Mouse (Mus musculus) ZHBTc4 (cell line): ENCODE results near the gene Ipo7.
A peak's percentile ranks its signal among the peaks of the same experiment; 100 is the strongest.
"Not testable (repeated sequence)": the region's sequence is repeated elsewhere in the genome, so short reads cannot be mapped to it uniquely, and the experiment has no call there.

Experiments
- DNase-seq: peaks from one replicate; pipeline ENCODE4 v3.0.0-alpha.2; 2011; ENCODE audit warnings: low read depth, low spot score

The Ipo7 gene

GRCm38 (mm10) chr7:110023553-110023952, 5.5 kb downstream of the Ipo7 start:
- DNase-seq = no peak

DNA sequence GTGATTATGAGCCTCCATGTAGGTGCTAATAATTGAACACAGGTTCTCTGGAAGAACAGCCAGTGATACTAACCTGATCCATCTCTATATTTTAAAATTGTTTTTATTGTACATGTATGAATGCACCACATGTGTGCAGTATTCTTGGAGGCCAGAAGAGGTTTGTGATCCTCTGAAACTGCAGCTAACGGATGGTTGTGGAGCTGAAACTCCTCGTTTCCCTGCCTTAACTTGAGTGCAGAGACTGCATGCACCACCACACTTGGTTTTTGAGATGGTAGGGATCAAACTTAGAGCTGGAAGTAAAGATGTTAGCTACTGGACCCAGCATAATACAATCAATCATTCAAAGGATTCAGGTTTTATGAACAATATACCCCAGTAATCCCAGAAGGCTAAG, 8.5 kb downstream of the Ipo7 start:
- DNase-seq = no peak

GRCm38 (mm10) chr7:110028826-110029225, 10.8 kb downstream of the Ipo7 start:
- DNase-seq = no peak

DNA sequence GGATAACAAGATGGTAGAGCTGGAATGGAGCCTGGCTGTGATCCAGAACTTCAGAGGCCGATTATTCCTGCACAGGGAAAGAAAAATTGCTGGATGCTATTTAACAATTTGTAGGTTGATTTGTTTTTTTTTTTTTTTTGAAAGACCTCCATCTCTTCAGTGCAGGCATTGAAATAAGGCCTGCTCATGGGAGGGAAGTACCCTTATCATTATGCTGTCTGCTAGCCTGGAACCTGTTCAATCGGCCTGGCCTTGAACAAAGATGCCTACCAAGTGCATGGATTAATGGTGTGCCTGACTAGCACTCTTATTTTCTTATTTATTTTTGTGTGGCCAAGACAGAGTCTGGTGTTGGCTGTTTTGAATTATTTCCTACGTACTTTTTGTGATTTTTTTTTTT, 12.3 kb downstream of the Ipo7 start:
- DNase-seq = no peak

GRCm38 (mm10) chr7:110057723-110058122, 39.6 kb downstream of the Ipo7 start:
- not testable (repeated sequence) for DNase-seq

GRCm38 (mm10) chr7:110059092-110059785, 41.2 kb downstream of the Ipo7 start:
- DNase-seq = peak; percentile 73

- peak; percentile 18 for DNase-seq
Observed at GRCm38 (mm10) chr7:110060106-110060668, 42.1 kb downstream of the Ipo7 start.

- no peak for DNase-seq
Observed at GRCm38 (mm10) chr7:110060669-110061198, 42.7 kb downstream of the Ipo7 start.

DNA sequence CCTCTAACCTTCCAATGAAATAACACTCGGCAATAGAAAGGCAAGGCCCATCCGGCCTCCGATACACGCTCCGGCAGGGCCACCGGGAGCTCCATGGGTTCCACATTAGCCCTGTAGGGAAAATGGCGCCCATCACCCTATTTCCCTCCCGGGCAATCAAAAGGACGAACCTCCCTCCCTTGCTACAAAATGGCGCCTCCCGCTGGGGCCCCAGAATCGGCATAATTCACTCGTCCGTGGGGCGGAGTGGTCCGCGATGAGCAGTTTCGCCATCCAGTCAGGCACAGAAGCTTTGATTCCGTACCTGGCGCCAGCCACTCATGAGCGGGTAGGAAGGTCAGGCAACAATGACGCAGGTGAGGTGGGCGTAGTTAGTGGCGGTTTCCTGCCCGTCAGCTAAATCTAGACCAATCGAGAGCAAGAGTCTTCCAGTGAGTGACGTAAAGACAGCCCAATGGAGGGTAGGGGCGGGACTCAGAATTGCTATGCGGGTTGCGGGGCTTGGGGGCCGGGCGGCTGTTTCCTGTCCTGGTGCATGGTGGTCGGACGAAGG, 43.2 kb downstream of the Ipo7 start, which contains the start of gene Zfp143:
Zfp143 (plus strand) TSS at position 19 of the 553 bp plus-strand sequence.
- peak; percentile 100 for DNase-seq

- DNase-seq = peak; percentile 93
Observed at GRCm38 (mm10) chr7:110061752-110062273, 43.7 kb downstream of the Ipo7 start.

DNA sequence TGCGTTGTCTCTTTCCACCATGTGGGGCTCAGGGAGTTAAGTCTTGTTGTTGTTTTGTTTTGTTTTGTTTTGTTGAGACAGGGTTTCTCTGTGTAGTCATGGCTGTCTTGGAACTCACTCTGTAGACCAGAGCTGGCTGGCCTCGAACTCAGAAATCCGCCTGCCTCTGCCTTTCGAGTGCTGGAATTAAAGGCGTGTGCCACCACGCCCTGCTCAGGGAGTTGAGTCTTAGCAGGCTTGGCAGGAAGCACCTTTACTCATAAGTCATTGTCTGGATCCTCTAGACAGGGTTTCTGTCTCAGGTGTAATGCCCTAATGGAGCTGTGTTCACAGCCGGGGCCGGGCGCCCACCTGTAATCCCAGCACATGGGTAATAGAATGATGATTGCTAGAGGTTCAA, 45.7 kb downstream of the Ipo7 start:
- peak; percentile 77 for DNase-seq

DNA sequence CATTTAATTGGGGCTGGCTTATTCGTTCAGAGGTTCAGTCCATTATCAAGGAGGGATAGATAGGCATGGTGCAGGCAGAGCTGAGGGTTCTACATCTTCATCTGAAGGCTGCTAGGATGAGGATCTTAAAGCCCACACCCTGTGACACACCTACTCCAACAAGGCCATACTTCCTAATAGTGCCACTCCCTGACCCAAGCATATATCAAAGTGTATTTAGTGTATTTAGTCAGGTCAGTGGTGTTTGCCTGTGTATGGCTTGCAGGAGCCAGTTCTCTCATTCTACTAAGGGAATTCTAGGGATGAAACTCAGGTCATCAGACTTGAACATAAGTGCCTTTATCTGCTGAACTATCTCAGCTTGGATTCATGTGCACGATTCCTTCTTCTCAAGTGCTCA, 51.0 kb downstream of the Ipo7 start:
- no peak for DNase-seq

DNA sequence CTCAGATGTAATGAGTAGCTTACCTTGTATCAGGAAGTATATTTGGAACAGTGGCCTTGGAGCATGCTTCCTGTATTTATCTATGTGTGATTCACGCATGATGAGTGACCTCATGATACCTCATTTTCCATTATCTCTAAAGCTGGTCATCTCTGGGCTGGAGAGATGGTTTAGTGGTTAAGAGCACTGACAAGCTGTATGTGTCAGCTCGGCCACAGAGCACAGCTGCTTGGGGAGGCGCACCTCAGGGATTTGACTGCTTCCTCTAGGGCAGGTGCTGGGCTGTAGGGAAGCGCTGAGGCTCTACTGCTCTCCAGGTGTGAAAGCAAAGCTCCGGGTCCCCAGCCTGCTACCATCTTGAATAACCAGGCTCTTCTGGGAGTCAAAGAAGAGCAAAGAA, 60.1 kb downstream of the Ipo7 start:
- no peak for DNase-seq

- DNase-seq = peak; percentile 87
Observed at GRCm38 (mm10) chr7:110083386-110084165, 65.5 kb downstream of the Ipo7 start.

- DNase-seq = no peak
Observed at GRCm38 (mm10) chr7:110085217-110085616, 67.1 kb downstream of the Ipo7 start.

- no peak for DNase-seq
Observed at GRCm38 (mm10) chr7:110087914-110088313, 69.8 kb downstream of the Ipo7 start.

DNA sequence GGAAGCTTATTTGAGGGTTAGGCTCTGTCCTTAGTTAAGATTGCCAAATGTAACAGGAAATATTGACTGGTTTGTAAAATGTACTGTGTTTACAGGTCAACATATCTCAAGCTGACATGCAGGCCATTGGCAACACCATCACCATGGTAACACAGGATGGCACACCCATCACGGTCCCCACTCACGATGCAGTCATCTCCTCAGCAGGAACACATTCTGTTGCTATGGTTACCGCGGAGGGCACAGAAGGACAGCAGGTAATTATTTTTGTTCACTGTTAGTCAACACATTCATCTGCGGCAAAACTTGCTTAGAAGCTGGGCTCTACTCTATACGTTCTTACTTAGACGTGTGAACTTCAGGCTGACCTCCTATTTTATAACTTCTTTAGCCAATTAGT, 73.6 kb downstream of the Ipo7 start:
- peak; percentile 18 for DNase-seq

DNA sequence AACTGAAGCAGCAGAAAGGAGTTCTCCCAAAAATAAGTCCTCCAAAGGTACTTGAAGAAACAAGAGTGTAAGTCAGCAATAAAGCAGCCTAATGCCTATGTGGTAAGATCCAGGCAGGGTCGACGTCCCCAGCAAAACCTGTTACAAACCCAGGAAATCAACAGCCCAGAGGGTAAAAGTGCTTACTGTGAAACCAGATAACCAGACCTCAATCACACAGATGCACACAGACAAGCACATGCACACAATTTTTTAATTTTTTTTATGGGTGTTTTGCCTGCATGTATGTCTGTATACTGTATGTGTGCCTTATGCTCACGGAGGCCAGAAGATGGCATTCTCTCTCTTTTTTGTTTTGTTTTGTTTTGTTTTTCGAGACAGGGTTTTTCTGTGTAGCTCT, 78.3 kb downstream of the Ipo7 start:
- no peak for DNase-seq

GRCm38 (mm10) chr7:110097106-110097793, 79.2 kb downstream of the Ipo7 start:
- DNase-seq = peak; percentile 67

DNA sequence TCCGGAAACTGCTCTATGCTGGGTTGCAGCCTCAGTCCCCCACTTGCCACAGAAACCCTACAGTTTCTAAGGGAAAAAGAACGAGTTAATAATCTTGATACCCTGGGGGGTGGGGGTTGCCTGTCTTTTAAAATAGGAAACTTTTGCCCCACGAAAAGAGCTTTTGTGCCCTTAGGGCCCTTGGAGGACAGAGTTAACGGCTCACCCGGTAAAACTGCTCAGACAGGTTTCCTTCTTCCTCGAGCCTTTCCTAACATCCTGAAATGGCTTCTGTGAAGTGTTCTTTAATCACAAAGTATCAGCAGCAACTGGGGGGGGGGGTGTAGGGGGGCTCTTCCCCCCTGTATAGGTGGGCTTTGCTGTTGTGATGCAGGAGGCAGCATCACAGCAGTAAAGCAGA, 82.8 kb downstream of the Ipo7 start:
- DNase-seq = no peak

- no peak for DNase-seq
Observed at GRCm38 (mm10) chr7:110101266-110101665, 83.2 kb downstream of the Ipo7 start.
